In genomic region chr13:115417829-115418228, GRCm38 (mm10) we compare ENCODE assay signal across 22 mouse cellular contexts.
DNase-seq lines count a peak whose midpoint lies in the region; ATAC-seq and TF ChIP-seq lines count a peak whose summit lies in the region.
"Had no signal": no experiment of that assay in that cellular context is flagged by ENCODE, and none has a peak within 500 bp of the region (broad histone marks: within the 10 kb centered on the region; RNA-seq: fewer than 3 reads in every experiment).

No protein-coding gene starts in this region.

- H3K4me2 ChIP-seq in hindbrain, embryonic 14.5 days (replicated peaks), result no peak overlapping the region
- no peak overlapping the region for H3K4me2 ChIP-seq in midbrain, embryonic 11.5 days
- no peak overlapping the region for H3K4me2 ChIP-seq in midbrain, embryonic 13.5 days (replicated peaks)
- H3K4me2 ChIP-seq: embryonic facial prominence, embryonic 12.5 days; embryonic facial prominence, embryonic 15.5 days; heart, embryonic 13.5 days; hindbrain, embryonic 12.5 days had no signal

- H3K4me3 ChIP-seq in hindbrain, embryonic 14.5 days (replicated peaks; ENCODE audit: low read length), result no peak overlapping the region
- no peak overlapping the region for H3K4me3 ChIP-seq in hindbrain, embryonic 10.5 days
- no peak overlapping the region for H3K4me3 ChIP-seq in midbrain, embryonic 11.5 days (ENCODE audit: low read depth, low read length)
- H3K4me3 ChIP-seq in midbrain, embryonic 13.5 days (replicated peaks), result no peak overlapping the region
- H3K4me3 ChIP-seq: embryonic facial prominence, embryonic 12.5 days; embryonic facial prominence, embryonic 15.5 days; heart, adult 2 months; heart, embryonic 10.5 days; heart, embryonic 13.5 days; hindbrain, embryonic 12.5 days had no signal

- no peaks in the 10 kb centered on the region for H3K27me3 ChIP-seq in hindbrain, embryonic 14.5 days (ENCODE audit: control insufficient read depth, insufficient read depth, low read length)
- H3K27me3 ChIP-seq in hindbrain, embryonic 10.5 days (ENCODE audit: insufficient read depth, poor library complexity, severe bottlenecking), result peaks cover 2% of the 10 kb centered on the region; the same call in 1 of the 2 replicates
- peaks cover 14% of the 10 kb centered on the region for H3K27me3 ChIP-seq in midbrain, embryonic 11.5 days (ENCODE audit: control insufficient read depth, insufficient read depth, low read length)
- H3K27me3 ChIP-seq in midbrain, embryonic 13.5 days, result peaks cover 28% of the 10 kb centered on the region
- H3K27me3 ChIP-seq: embryonic facial prominence, embryonic 12.5 days; embryonic facial prominence, embryonic 15.5 days; heart, embryonic 13.5 days; hindbrain, embryonic 12.5 days had no signal

- WGBS in hindbrain, embryonic 14.5 days, result 56% methylated on average over 4 of the region's 4 CpGs
- 60% methylated on average over 4 of the region's 4 CpGs for WGBS in hindbrain, embryonic 10.5 days
- WGBS in midbrain, embryonic 11.5 days, result 73% methylated on average over 4 of the region's 4 CpGs
- WGBS in midbrain, embryonic 13.5 days, result 61% methylated on average over 4 of the region's 4 CpGs

- no peaks in the 10 kb centered on the region for H3K4me1 ChIP-seq in hindbrain, embryonic 14.5 days (replicated peaks; ENCODE audit: control insufficient read depth, insufficient read depth, low read length)
- H3K4me1 ChIP-seq in hindbrain, embryonic 10.5 days (replicated peaks), result peaks cover 5% of the 10 kb centered on the region
- no peaks in the 10 kb centered on the region; the same call in 1 of the 2 replicates for H3K4me1 ChIP-seq in midbrain, embryonic 11.5 days (ENCODE audit: control insufficient read depth, insufficient read depth, low read length)
- peaks cover 3% of the 10 kb centered on the region; the same call in 1 of the 2 replicates for H3K4me1 ChIP-seq in midbrain, embryonic 13.5 days (replicated peaks)
- H3K4me1 ChIP-seq: embryonic facial prominence, embryonic 12.5 days; embryonic facial prominence, embryonic 15.5 days; heart, embryonic 10.5 days; heart, embryonic 13.5 days; hindbrain, embryonic 12.5 days had no signal

- no peak overlapping the region for H3K27ac ChIP-seq in hindbrain, embryonic 14.5 days
- no peak overlapping the region for H3K27ac ChIP-seq in hindbrain, embryonic 10.5 days
- no peak overlapping the region for H3K27ac ChIP-seq in midbrain, embryonic 11.5 days (ENCODE audit: low read depth, low read length)
- H3K27ac ChIP-seq in midbrain, embryonic 13.5 days, result no peak overlapping the region
- H3K27ac ChIP-seq: embryonic facial prominence, embryonic 12.5 days; embryonic facial prominence, embryonic 15.5 days; heart, adult 2 months; heart, embryonic 10.5 days; heart, embryonic 13.5 days; hindbrain, embryonic 12.5 days had no signal

- no peaks in the 10 kb centered on the region for H3K9me3 ChIP-seq in hindbrain, embryonic 14.5 days (ENCODE audit: control insufficient read depth, low read length)
- no peaks in the 10 kb centered on the region for H3K9me3 ChIP-seq in hindbrain, embryonic 10.5 days
- H3K9me3 ChIP-seq in midbrain, embryonic 11.5 days (ENCODE audit: control insufficient read depth, low read length), result no peaks in the 10 kb centered on the region
- no peaks in the 10 kb centered on the region for H3K9me3 ChIP-seq in midbrain, embryonic 13.5 days
- H3K9me3 ChIP-seq: embryonic facial prominence, embryonic 12.5 days; embryonic facial prominence, embryonic 15.5 days; heart, embryonic 10.5 days; heart, embryonic 13.5 days; hindbrain, embryonic 12.5 days had no signal

- DNase-seq in hindbrain, embryonic 14.5 days (ENCODE audit: low spot score), result no peak
- no peak for DNase-seq in hindbrain, embryonic 10.5 days (ENCODE audit: low spot score)
- DNase-seq in midbrain, embryonic 11.5 days (ENCODE audit: low spot score, missing footprints), result peak; percentile 51
- DNase-seq in brain, embryonic 14.5 days (ENCODE audit: low read depth), result peak; percentile 49
- DNase-seq in kidney, postnatal 14 days, result no peak
- DNase-seq: adrenal gland, adult 2 months; adrenal gland, postnatal 14 days; cerebellum, adult 11-12 months; cerebellum, adult 8-10 months; gastrocnemius, postnatal 10 days; gastrocnemius, postnatal 36 days; heart, adult 2 months; heart, postnatal 14 days; heart, postnatal 4 days had no signal

- peak; percentile 51; the same call in 1 of the 2 replicates for ATAC-seq in hindbrain, embryonic 14.5 days (ENCODE audit: low FRiP score)
- no peak for ATAC-seq in midbrain, embryonic 11.5 days (ENCODE audit: low FRiP score)
- no peak for ATAC-seq in midbrain, embryonic 13.5 days
- ATAC-seq: CD4-positive, CD25-positive, alpha-beta regulatory T cell, adult 4 months; forebrain, embryonic 16.5 days had no signal

- no peak overlapping the region for H3K9ac ChIP-seq in hindbrain, embryonic 14.5 days
- no peak overlapping the region for H3K9ac ChIP-seq in midbrain, embryonic 11.5 days (ENCODE audit: low read length)
- no peak overlapping the region for H3K9ac ChIP-seq in midbrain, embryonic 13.5 days (replicated peaks)
- H3K9ac ChIP-seq: embryonic facial prominence, embryonic 12.5 days; embryonic facial prominence, embryonic 15.5 days; heart, embryonic 13.5 days; hindbrain, embryonic 12.5 days had no signal

- no peaks in the 10 kb centered on the region for H3K36me3 ChIP-seq in hindbrain, embryonic 14.5 days (replicated peaks; ENCODE audit: control insufficient read depth, insufficient read depth)
- no peaks in the 10 kb centered on the region for H3K36me3 ChIP-seq in hindbrain, embryonic 10.5 days
- no peaks in the 10 kb centered on the region for H3K36me3 ChIP-seq in midbrain, embryonic 11.5 days (ENCODE audit: control insufficient read depth, insufficient read depth, low read length)
- H3K36me3 ChIP-seq in midbrain, embryonic 13.5 days, result no peaks in the 10 kb centered on the region
- H3K36me3 ChIP-seq: embryonic facial prominence, embryonic 12.5 days; embryonic facial prominence, embryonic 15.5 days; heart, embryonic 10.5 days; heart, embryonic 13.5 days; hindbrain, embryonic 12.5 days had no signal

- TF ChIP-seq CTCF in brain, embryonic 14.5 days (IDR thresholded peaks at IDR 0.05; ENCODE audit: borderline replicate concordance, extremely low read depth, insufficient read depth, insufficient read length), result no peak

- TF ChIP-seq POLR2A in brain, embryonic 14.5 days (IDR thresholded peaks at IDR 0.05; ENCODE audit: borderline replicate concordance, extremely low read depth, insufficient read depth, insufficient read length, poor library complexity, severe bottlenecking), result no peak

Comparison
In these comparisons a context has a peak if more than half of its experiments do, and no peak if none do; other contexts are left out.
1. DNase-seq: peak in midbrain, embryonic 11.5 days (single experiment) and brain, embryonic 14.5 days (single experiment); none in hindbrain, embryonic 14.5 days (single experiment), hindbrain, embryonic 10.5 days (single experiment) and kidney, postnatal 14 days (single experiment).